Mouse (Mus musculus) activated CD4-positive, CD25-positive, alpha-beta regulatory T cell, adult 9 weeks (primary cell): ENCODE measurements around the gene Gm11096. TPM values are rescaled to one million over a fixed set of nuclear protein-coding genes. Genes with fewer than 3 reads are reported as not detected.

ENCODE experiments used
- polyA plus RNA-seq: library from polyadenylated mRNA; unstranded; fragments of 100-300 nt; shearing (Covaris generic); gene quantifications from one replicate; pipeline ENCODE4 v1.2.1, GENCODE M21; 2017

The Gm11096 gene
- not detected for polyA plus RNA-seq

GRCm38 (mm10) chr17:81441463-81441862, at the start of gene Gm11096:
Gene Gm11096, plus strand, starts transcription at chr17:81441763.

